Mouse (Mus musculus) erythroblast, embryonic 14.5 days (primary cell): ENCODE results near the gene Appbp2.

Experiments
- GATA1 ChIP-seq: IDR thresholded peaks from 2 replicates; pipeline ENCODE4 v1.6.1; 2012; ENCODE audit warnings: low read length, inconsistent platforms, mixed read lengths
- TAL1 ChIP-seq: IDR thresholded peaks from 3 replicates; pipeline ENCODE4 v1.6.1; 2012; ENCODE audit warnings: low read length, inconsistent platforms, mixed read lengths

- TF ChIP-seq TAL1 (no peak), GATA1 (no peak)
Observed at GRCm38 (mm10) chr11:85255471-85256027, 20.6 kb upstream of the Appbp2 start.
